Mouse (Mus musculus): ENCODE measurements at regions not wholly inside any gene's neighbourhood (a gene's known extent, or its start where the extent isn't known, plus 50 kb on each side); places are given as distances from the start of the nearest gene placed in this dataset.
"Not testable (repeated sequence)": the region's sequence is repeated elsewhere in the genome, so short reads cannot be mapped to it uniquely, and the experiment has no call there.

- DNase-seq (ENCODE audit: extremely low spot score in 1 of 2, low spot score in 1 of 2) = not testable (repeated sequence)
Measured at GRCm38 (mm10) chr5:7732566-7732965, 227.7 kb upstream of the Steap4 start.

GRCm38 (mm10) chr5:7779827-7780226 is 180.4 kb upstream of the Steap4 start:
- DNase-seq (ENCODE audit: extremely low spot score in 1 of 2, low spot score in 1 of 2) = no peak

GRCm38 (mm10) chr5:7782235-7782634 is 178.0 kb upstream of the Steap4 start:
- DNase-seq (ENCODE audit: extremely low spot score in 1 of 2, low spot score in 1 of 2) = no peak

GRCm38 (mm10) chr5:7788406-7788805 is 171.9 kb upstream of the Steap4 start:
- DNase-seq (ENCODE audit: extremely low spot score in 1 of 2, low spot score in 1 of 2) = no peak

GRCm38 (mm10) chr5:7789126-7789525 is 171.1 kb upstream of the Steap4 start:
- no peak for DNase-seq (ENCODE audit: extremely low spot score in 1 of 2, low spot score in 1 of 2)

GRCm38 (mm10) chr5:7820592-7820991 is 139.7 kb upstream of the Steap4 start:
- peak in 1 of 2 experiments; percentile 11 for DNase-seq (ENCODE audit: extremely low spot score in 1 of 2, low spot score in 1 of 2)

GRCm38 (mm10) chr5:7821700-7822099 is 138.6 kb upstream of the Steap4 start:
- no peak for DNase-seq (ENCODE audit: extremely low spot score in 1 of 2, low spot score in 1 of 2)

- no peak for DNase-seq (ENCODE audit: extremely low spot score in 1 of 2, low spot score in 1 of 2)
Measured at GRCm38 (mm10) chr5:7829618-7830017, 130.6 kb upstream of the Steap4 start.

- no peak for DNase-seq (ENCODE audit: extremely low spot score in 1 of 2, low spot score in 1 of 2)
Measured at GRCm38 (mm10) chr5:7833812-7834211, 126.4 kb upstream of the Steap4 start.

GRCm38 (mm10) chr5:7863047-7863446 is 97.2 kb upstream of the Steap4 start:
- no peak for DNase-seq (ENCODE audit: extremely low spot score in 1 of 2, low spot score in 1 of 2)

GRCm38 (mm10) chr5:7866041-7866641 is 94.1 kb upstream of the Steap4 start:
- no peak for DNase-seq (ENCODE audit: extremely low spot score in 1 of 2, low spot score in 1 of 2)

- DNase-seq (ENCODE audit: extremely low spot score in 1 of 2, low spot score in 1 of 2) = peak in 1 of 2 experiments; percentile 61
Measured at GRCm38 (mm10) chr5:7899537-7899936, 60.7 kb upstream of the Steap4 start.

Small RNA genes lying in the stretch of these regions (microRNA-seq; reads per million reads assigned to microRNA genes)
- gene Gm22196 = 0 reads per million in 2 experiments
